Mouse (Mus musculus): Measurements from ENCODE around the gene Arnt2. TPM values are rescaled to one million over a fixed set of nuclear protein-coding genes. Genes with fewer than 3 reads are reported as not detected.

Arnt2 gene
- total and polyA plus RNA-seq, 3 experiments: 0.03 to 0.27 (median 0.17) TPM

- Histone ChIP-seq H3K4me3 (replicated peaks in 1 of 3; ENCODE audit: low read depth in 2 of 3, low read length in 2 of 3, poor library complexity in 1 of 3) (no peak overlapping the region), H3K9me3 (replicated peaks; ENCODE audit: low read length) (no peaks in the 10 kb centered on the region), H3K36me3 (replicated peaks in 1 of 2; ENCODE audit: control insufficient read depth in 1 of 2, insufficient read depth in 1 of 2, low read length in 1 of 2) (no peaks in the 10 kb centered on the region), H3K79me2 (replicated peaks; ENCODE audit: control insufficient read depth, extremely low read depth, insufficient read depth, poor library complexity, severe bottlenecking) (no peaks in the 10 kb centered on the region), H3K4me2 (ENCODE audit: insufficient read depth, low read depth, poor library complexity, severe bottlenecking) (no peak overlapping the region), H3K27me3 (replicated peaks) (no peaks in the 10 kb centered on the region), H3K27ac (ENCODE audit: insufficient read depth, low read depth) (no peak overlapping the region), H3K4me1 (ENCODE audit: control insufficient read depth in 1 of 2, insufficient read depth in 2 of 2) (peaks cover 9 to 44% of the 10 kb centered on the region in 2 experiments; a peak in 3 of 4 replicates), H3K9ac (ENCODE audit: insufficient read depth, low read depth) (no peak overlapping the region)
- no peak for DNase-seq (ENCODE audit: extremely low read depth)
- in situ Hi-C loops (cut with MboI; ENCODE audit: low pct_ligation_motif_present, low pct_unique_long_range_greater_than_20kb, low sequenced_read_pairs) (no loop called here), dilution Hi-C loops (cut with MboI; ENCODE audit: extremely low pct_ligation_motif_present, extremely low pct_unique_long_range_greater_than_20kb, low sequenced_read_pairs) (no loop called here)
- TF ChIP-seq POLR2A (IDR thresholded peaks at IDR 0.05; ENCODE audit: low read depth, low read length) (no peak), IRF4 (IDR thresholded peaks at IDR 0.05; ENCODE audit: low read depth, low read length) (no peak), EP300 (IDR thresholded peaks at IDR 0.05; ENCODE audit: low read length) (no peak), KAT2A (IDR thresholded peaks at IDR 0.05; ENCODE audit: insufficient replicate concordance, low read length) (no peak), POLR2AphosphoS2 (IDR thresholded peaks at IDR 0.05; ENCODE audit: low read depth, low read length) (no peak), NELFE (IDR thresholded peaks at IDR 0.05; ENCODE audit: low read depth, low read length) (no peak), BHLHE40 (IDR thresholded peaks at IDR 0.05; ENCODE audit: low read depth, low read length) (no peak), MAX (IDR thresholded peaks at IDR 0.05; ENCODE audit: low read length) (no peak), MEF2A (IDR thresholded peaks at IDR 0.05; ENCODE audit: borderline replicate concordance, low read depth, low read length) (no peak), PAX5 (IDR thresholded peaks at IDR 0.05; ENCODE audit: low read length) (no peak), TCF12 (IDR thresholded peaks at IDR 0.05; ENCODE audit: low read depth, low read length) (no peak), CTCF (conservative IDR thresholded peaks at IDR 0.05 in 1 of 2, IDR thresholded peaks at IDR 0.05 in 1 of 2; ENCODE audit: low read depth in 2 of 2, low read length in 2 of 2) (no peak), ZNF384 (IDR thresholded peaks at IDR 0.05; ENCODE audit: low read depth, low read length) (no peak)
Observed at GRCm38 (mm10) chr7:84382346-84382745, 27.6 kb downstream of the Arnt2 start.

DNA sequence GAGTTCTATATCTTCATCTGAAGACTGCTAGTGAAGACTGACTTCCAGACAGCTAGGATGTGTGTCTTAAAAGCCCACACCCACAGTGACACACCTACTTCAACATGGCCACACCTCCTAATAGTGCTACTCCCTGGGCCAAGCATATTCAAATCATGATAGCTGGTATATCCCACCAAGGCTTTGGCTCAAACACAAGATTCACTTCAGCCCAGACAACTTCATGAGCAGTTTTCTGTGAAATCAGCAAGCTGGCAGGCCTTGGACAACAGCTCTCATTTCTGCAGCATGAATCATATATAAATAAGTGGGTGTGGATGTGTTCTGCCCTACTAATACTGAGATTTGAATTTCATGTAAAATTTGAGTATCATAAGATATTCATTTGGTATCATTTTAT, 29.2 kb downstream of the Arnt2 start:
- peaks cover 3 to 30% of the 10 kb centered on the region in 2 experiments; a peak in 2 of 4 replicates for H3K4me1 ChIP-seq (ENCODE audit: control insufficient read depth in 1 of 2, insufficient read depth in 2 of 2)
- dilution Hi-C loops (cut with MboI; ENCODE audit: extremely low pct_ligation_motif_present, extremely low pct_unique_long_range_greater_than_20kb, low sequenced_read_pairs): no loop called here
- TF ChIP-seq GABPA (IDR thresholded peaks at IDR 0.05; ENCODE audit: insufficient replicate concordance, low read depth, low read length) (no peak), MAFK (IDR thresholded peaks at IDR 0.05; ENCODE audit: insufficient replicate concordance, low read length) (no peak), CHD2 (IDR thresholded peaks at IDR 0.05; ENCODE audit: low read length) (no peak), BHLHE40 (IDR thresholded peaks at IDR 0.05; ENCODE audit: low read depth, low read length) (no peak), UBTF (IDR thresholded peaks at IDR 0.05; ENCODE audit: low read depth, low read length) (no peak)
- no peak for DNase-seq (ENCODE audit: extremely low read depth)
- no peak overlapping the region for H3K27ac ChIP-seq (ENCODE audit: insufficient read depth, low read depth)
- no peaks in the 10 kb centered on the region for H3K27me3 ChIP-seq (replicated peaks)
- H3K79me2 ChIP-seq (replicated peaks; ENCODE audit: control insufficient read depth, extremely low read depth, insufficient read depth, poor library complexity, severe bottlenecking): no peaks in the 10 kb centered on the region
- no peak overlapping the region for H3K4me2 ChIP-seq (ENCODE audit: insufficient read depth, low read depth, poor library complexity, severe bottlenecking)
- in situ Hi-C loops (cut with MboI; ENCODE audit: low pct_ligation_motif_present, low pct_unique_long_range_greater_than_20kb, low sequenced_read_pairs): no loop called here
- no peak overlapping the region for H3K4me3 ChIP-seq (replicated peaks in 1 of 3; ENCODE audit: low read depth in 2 of 3, low read length in 2 of 3, poor library complexity in 1 of 3)
- no peak overlapping the region for H3K9ac ChIP-seq (ENCODE audit: insufficient read depth, low read depth)
- no peaks in the 10 kb centered on the region for H3K36me3 ChIP-seq (replicated peaks in 1 of 2; ENCODE audit: control insufficient read depth in 1 of 2, insufficient read depth in 1 of 2, low read length in 1 of 2)
- no peaks in the 10 kb centered on the region for H3K9me3 ChIP-seq (replicated peaks; ENCODE audit: low read length)
